Mouse (Mus musculus) midbrain, postnatal 0 days (tissue): Measurements from ENCODE around the gene Cbx2. TPM values are rescaled to one million over a fixed set of nuclear protein-coding genes. Genes with fewer than 3 reads are reported as not detected.

ENCODE experiments used
- ATAC-seq: fragments of 200-750 bp; cut with Nextera tagmentation; 2 replicates; pipeline ENCODE4 v1.8.0; 2017; ENCODE audit warnings: moderate number of reproducible peaks, mild to moderate bottlenecking, moderate TSS enrichment, moderate library complexity; ENCODE audit not compliant: low FRiP score
- DNase-seq: peaks from one replicate; pipeline ENCODE4 v3.0.0-alpha.2; 2015; ENCODE audit warnings: low spot score
- H3K27ac ChIP-seq: fragments of 300-500 bp; sonication (generic); 2 replicates; pipeline ENCODE4 v1.5.1; 2014; ENCODE audit warnings: low read depth, mild to moderate bottlenecking, low read length, mixed read lengths
- H3K27me3 ChIP-seq: fragments of 300-500 bp; sonication (generic); 2 replicates; pipeline ENCODE4 v1.6.1; 2014; ENCODE audit warnings: low read length, control low read depth, mixed read lengths; ENCODE audit not compliant: insufficient read depth
- H3K36me3 ChIP-seq: fragments of 300-500 bp; sonication (generic); 2 replicates; pipeline ENCODE4 v1.6.1; 2014; ENCODE audit warnings: low read length, control low read depth, mixed read lengths; ENCODE audit not compliant: insufficient read depth
- H3K4me1 ChIP-seq: fragments of 300-500 bp; sonication (generic); 2 replicates; pipeline ENCODE4 v1.6.1; 2014; ENCODE audit warnings: mild to moderate bottlenecking, control low read depth, antibody characterized with exemption, low read length, mixed read lengths; ENCODE audit not compliant: insufficient read depth
- H3K4me2 ChIP-seq: fragments of 300-500 bp; sonication (generic); 2 replicates; pipeline ENCODE4 v1.6.1; 2014; ENCODE audit warnings: low read depth, mild to moderate bottlenecking, low read length, mixed read lengths; ENCODE audit not compliant: poor library complexity, severe bottlenecking
- H3K4me3 ChIP-seq: fragments of 300-500 bp; sonication (generic); 2 replicates; pipeline ENCODE4 v1.5.1; 2014; ENCODE audit warnings: low read depth, mild to moderate bottlenecking, low read length, moderate library complexity
- H3K9ac ChIP-seq: fragments of 300-500 bp; sonication (generic); replicated peaks from 2 replicates; pipeline ENCODE4 v1.6.1; 2014; ENCODE audit warnings: mild to moderate bottlenecking, low read length, moderate library complexity, mixed read lengths; ENCODE audit not compliant: poor library complexity, severe bottlenecking
- H3K9me3 ChIP-seq: fragments of 300-500 bp; sonication (generic); 2 replicates; pipeline ENCODE4 v1.6.1; 2016; ENCODE audit warnings: low read length, control low read depth
- CTCF ChIP-seq: IDR thresholded peaks from 2 replicates; pipeline ENCODE4 v1.5.1; 2016; ENCODE audit warnings: antibody characterized with exemption, mild to moderate bottlenecking
- WGBS: fragments of 180-500 bp; shearing (Covaris S2); extraction: QIAGEN DNeasy Blood & Tissue Kit; methylation state at CpG from one replicate; pipeline ENCODE4 v1.1.7; 2014; 5-methylcytosine and 5-hydroxymethylcytosine counted together
- polyA plus RNA-seq: library from polyadenylated mRNA; unstranded; fragments of >200 nt; fragmentation: Nextera tagmentation; extraction: Ambion mirVana; gene quantifications from 2 replicates; pipeline ENCODE4 v1.2.1, GENCODE M21; 2015
- total RNA-seq: library from RNA; depleted of rRNA; stranded (reverse); fragments of >200 nt; gene quantifications from 2 replicates; pipeline ENCODE4 v1.2.3, GENCODE M21; 2014; rRNA removed

Gene Cbx2
- 9.6 and 10.6 TPM in 2 replicates for total RNA-seq
- 5.6 and 6.7 TPM in 2 replicates for polyA plus RNA-seq

- Histone ChIP-seq H3K27ac (peak within 1 kb of the TSS; percentile 70), H3K27me3 (peaks cover 3% of the 10 kb centered on the region; the same call in 1 of the 2 replicates), H3K9ac (peak within 1 kb of the TSS; percentile 83), H3K36me3 (peaks cover 16% of the 10 kb centered on the region), H3K9me3 (no peaks in the 10 kb centered on the region), H3K4me2 (peak within 1 kb of the TSS; percentile 90), H3K4me1 (peaks cover 16% of the 10 kb centered on the region; the same call in 1 of the 2 replicates), H3K4me3 (peak within 1 kb of the TSS; percentile 92)
- ATAC-seq (peak; percentile 91), DNase-seq (peak; percentile 92)
- under 1% methylated on average over 81 of the region's 99 CpGs for WGBS
- TF ChIP-seq CTCF: no peak
These were observed at the start of gene Cbx2 for GRCm38 (mm10) chr11:119022895-119023615. Gene Cbx2 (plus strand): TSS chr11:119022962.

- no peak overlapping the region for H3K9ac ChIP-seq
- TF ChIP-seq CTCF: no peak
- H3K36me3 ChIP-seq: no peaks in the 10 kb centered on the region
- DNase-seq (no peak), ATAC-seq (no peak)
- WGBS: 85% methylated on average over 7 of the region's 7 CpGs
- H3K4me1 ChIP-seq: no peaks in the 10 kb centered on the region
- no peak overlapping the region for H3K4me2 ChIP-seq
- no peaks in the 10 kb centered on the region for H3K27me3 ChIP-seq
- H3K4me3 ChIP-seq: no peak overlapping the region
- H3K9me3 ChIP-seq: no peaks in the 10 kb centered on the region
- H3K27ac ChIP-seq: no peak overlapping the region
These were observed 48.4 kb upstream of the Cbx2 start for GRCm38 (mm10) chr11:118974340-118974739.

DNA sequence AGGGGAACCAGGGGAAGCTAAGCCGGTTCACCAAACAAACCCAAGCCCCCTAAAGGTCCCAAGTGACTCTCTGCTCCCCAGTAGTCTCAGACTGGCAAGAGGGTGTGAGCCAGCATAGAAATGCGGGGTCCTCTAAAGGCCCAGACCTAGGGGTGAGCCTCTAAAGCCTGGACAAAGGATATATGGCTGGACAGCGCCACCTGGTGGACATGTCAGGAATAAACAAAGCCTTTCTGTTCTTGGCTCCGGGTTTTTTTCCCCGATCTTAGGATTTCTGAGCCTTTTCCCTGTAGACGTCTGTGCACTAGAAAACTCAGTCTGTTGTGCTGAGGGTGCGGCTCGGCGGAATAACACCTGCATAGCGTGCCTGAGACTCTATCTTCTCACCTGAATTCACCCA, 47.3 kb upstream of the Cbx2 start:
- no peak for ATAC-seq
- peak; percentile 92 for DNase-seq
- no peak overlapping the region for H3K27ac ChIP-seq

DNA sequence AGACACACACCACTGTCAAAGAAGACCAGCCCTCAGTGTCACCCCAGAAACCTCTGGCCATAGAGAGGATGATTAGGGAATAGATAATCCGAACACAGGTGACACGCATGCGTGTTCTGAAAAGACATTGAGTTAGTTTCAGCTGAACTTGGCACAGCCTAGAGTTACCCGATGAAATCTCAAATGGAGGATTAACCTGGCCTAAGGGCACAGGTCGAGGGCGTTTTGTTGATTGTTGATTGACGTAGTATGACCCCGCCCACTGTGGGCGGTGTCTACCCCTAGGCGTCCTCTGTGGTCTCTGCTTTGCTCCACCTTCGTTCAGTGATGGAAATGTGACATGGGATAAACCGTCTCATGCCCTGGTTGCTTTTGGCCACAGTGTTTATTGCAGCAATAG, 46.8 kb upstream of the Cbx2 start:
- no peak overlapping the region for H3K4me3 ChIP-seq
- 10% methylated on average over 12 of the region's 12 CpGs for WGBS
- ATAC-seq (no peak), DNase-seq (no peak)
- TF ChIP-seq CTCF: no peak
- H3K4me1 ChIP-seq: no peaks in the 10 kb centered on the region
- H3K9me3 ChIP-seq: no peaks in the 10 kb centered on the region
- H3K4me2 ChIP-seq: peak overlapping the region; percentile 29
- H3K36me3 ChIP-seq: no peaks in the 10 kb centered on the region
- no peak overlapping the region for H3K27ac ChIP-seq
- 0 out of 2 replicates have a peak overlapping the region, but pooled peaks have one; percentile 9 for H3K9ac ChIP-seq
- H3K27me3 ChIP-seq: no peaks in the 10 kb centered on the region

More for the DNA sequence above, 47.3 kb upstream of the Cbx2 start:
- no peaks in the 10 kb centered on the region for H3K9me3 ChIP-seq
- no peaks in the 10 kb centered on the region for H3K4me1 ChIP-seq
- no peak overlapping the region for H3K4me3 ChIP-seq
- H3K9ac ChIP-seq: 0 out of 2 replicates have a peak overlapping the region, but pooled peaks have one; percentile 9
- peak overlapping the region; percentile 29 for H3K4me2 ChIP-seq
- 2% methylated on average over 10 of the region's 10 CpGs for WGBS
- H3K27me3 ChIP-seq: no peaks in the 10 kb centered on the region
- H3K36me3 ChIP-seq: no peaks in the 10 kb centered on the region
- TF ChIP-seq CTCF: peak; percentile 94

DNA sequence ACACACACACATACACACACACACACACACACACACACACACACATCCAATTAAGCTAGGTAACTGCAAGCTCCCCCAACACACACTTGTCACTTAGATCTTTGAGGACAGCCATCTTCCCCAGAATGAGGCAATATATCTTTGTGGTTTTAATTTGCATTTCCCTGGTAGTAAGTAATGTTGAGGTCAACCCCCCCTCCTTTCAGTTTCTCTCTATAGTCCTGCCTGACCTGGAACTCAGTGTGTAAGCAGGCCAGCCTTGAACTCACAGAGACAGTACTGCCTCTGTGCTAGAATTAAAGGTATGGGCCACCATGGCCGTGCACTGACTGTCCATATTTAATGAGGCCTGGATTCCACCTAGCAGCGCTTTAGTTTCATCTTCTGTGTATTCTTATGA, 42.4 kb upstream of the Cbx2 start:
- no peaks in the 10 kb centered on the region for H3K27me3 ChIP-seq
- no peak for DNase-seq
- 85% methylated on average over 2 of the region's 2 CpGs for WGBS
- no peak for ATAC-seq
- H3K4me2 ChIP-seq: no peak overlapping the region
- no peaks in the 10 kb centered on the region for H3K36me3 ChIP-seq
- no peak for TF ChIP-seq CTCF
- no peak overlapping the region for H3K9ac ChIP-seq
- no peaks in the 10 kb centered on the region for H3K4me1 ChIP-seq
- H3K9me3 ChIP-seq: no peaks in the 10 kb centered on the region
- no peak overlapping the region for H3K27ac ChIP-seq
- no peak overlapping the region for H3K4me3 ChIP-seq

DNA sequence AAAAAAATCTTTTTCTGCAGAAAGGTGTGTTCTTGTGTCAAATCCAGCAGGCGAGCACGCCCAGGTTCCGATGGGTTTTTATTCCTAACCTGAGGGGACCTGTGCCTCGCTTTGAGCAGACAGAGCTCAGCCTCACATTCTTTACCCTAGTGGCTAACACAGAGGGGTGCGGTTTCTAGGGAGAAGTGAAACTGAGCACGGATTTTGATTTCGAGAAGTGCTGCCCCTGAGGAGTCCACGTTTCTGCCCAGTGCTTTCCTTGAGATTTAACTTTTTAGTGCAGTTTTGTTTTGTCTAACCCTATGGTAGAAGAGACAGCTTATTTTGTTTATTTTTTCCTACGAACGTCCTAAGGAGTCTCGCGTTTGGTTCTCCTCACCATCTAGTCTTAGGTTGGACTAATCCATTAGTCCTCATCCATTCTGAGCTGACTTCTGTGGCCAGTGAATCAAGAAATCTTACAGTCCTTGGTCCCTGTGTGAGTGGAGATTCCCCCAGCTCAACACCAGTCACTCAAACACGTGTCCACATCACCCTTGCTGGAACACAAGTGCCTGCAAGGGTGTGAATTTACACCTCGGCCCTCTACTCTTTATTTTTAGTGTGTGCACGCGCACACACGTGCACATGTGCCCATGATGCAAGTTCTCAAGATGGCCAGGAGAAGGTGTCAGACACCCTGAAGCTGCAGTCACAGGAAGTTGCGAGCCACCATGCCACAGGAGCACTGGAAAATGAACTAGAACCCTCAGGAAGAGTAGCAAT, 41.6 kb upstream of the Cbx2 start:
- H3K4me2 ChIP-seq: no peak overlapping the region
- no peak overlapping the region for H3K9ac ChIP-seq
- no peak overlapping the region for H3K4me3 ChIP-seq
- H3K27me3 ChIP-seq: no peaks in the 10 kb centered on the region
- 63% methylated on average over 18 of the region's 18 CpGs for WGBS
- no peak overlapping the region for H3K27ac ChIP-seq
- no peaks in the 10 kb centered on the region for H3K36me3 ChIP-seq
- TF ChIP-seq CTCF: peak; percentile 44
- H3K9me3 ChIP-seq: no peaks in the 10 kb centered on the region
- H3K4me1 ChIP-seq: no peaks in the 10 kb centered on the region
- DNase-seq (no peak), ATAC-seq (no peak)
